Mouse (Mus musculus) heart, adult 2 months (tissue): ENCODE data around the gene Cfap77. TPM values are rescaled to one million over a fixed set of nuclear protein-coding genes. Genes with fewer than 3 reads are reported as not detected.
A peak's percentile ranks its signal among the peaks of the same experiment; 100 is the strongest.

Experiments
- DNase-seq, 2 experiments: peaks; one replicate each; pipeline ENCODE4 v3.0.0; 2021
- H3K27ac ChIP-seq: fragments of 200-600 bp; 2 replicates; pipeline ENCODE4 v1.8.1; 2022
- H3K27me3 ChIP-seq: fragments of 200-500 bp; 2 replicates; pipeline ENCODE4 v1.6.1; 2012; ENCODE audit warnings: mild to moderate bottlenecking, low read length, inconsistent platforms, mixed read lengths; ENCODE audit not compliant: control insufficient read depth, insufficient read depth
- H3K36me3 ChIP-seq: fragments of 200-500 bp; 2 replicates; pipeline ENCODE4 v1.6.1; 2012; ENCODE audit warnings: low read length, inconsistent platforms; ENCODE audit not compliant: control insufficient read depth, insufficient read depth
- H3K4me1 ChIP-seq: fragments of 200-500 bp; 2 replicates; pipeline ENCODE4 v1.6.1; 2011; ENCODE audit warnings: low read length; ENCODE audit not compliant: control insufficient read depth, insufficient read depth
- H3K4me3 ChIP-seq: fragments of 200-600 bp; 2 replicates; pipeline ENCODE4 v1.8.1; 2022
- H3K79me2 ChIP-seq: fragments of 200-500 bp; replicated peaks from 2 replicates; pipeline ENCODE4 v1.6.1; 2012; ENCODE audit warnings: mild to moderate bottlenecking, inconsistent platforms, low read length, moderate library complexity, mixed read lengths; ENCODE audit not compliant: control insufficient read depth, insufficient read depth
- H3K9ac ChIP-seq: fragments of 200-500 bp; 2 replicates; pipeline ENCODE4 v1.6.1; 2012; ENCODE audit warnings: low read depth, mild to moderate bottlenecking, control low read depth, inconsistent platforms, low read length, mixed read lengths
- CTCF ChIP-seq: fragments of 200-600 bp; IDR thresholded peaks from 2 replicates; pipeline ENCODE4 v1.8.1; 2022; ENCODE audit warnings: antibody characterized with exemption, mild to moderate bottlenecking, moderate library complexity
- EP300 ChIP-seq: fragments of 200-500 bp; IDR thresholded peaks from 2 replicates; pipeline ENCODE4 v1.6.1; 2011; ENCODE audit warnings: low read depth, low read length, control low read depth; ENCODE audit not compliant: insufficient read depth
- POLR2A ChIP-seq: fragments of 200-500 bp; IDR thresholded peaks from 2 replicates; pipeline ENCODE4 v1.6.1; 2011; ENCODE audit warnings: mild to moderate bottlenecking, low read depth, low read length, control low read depth; ENCODE audit not compliant: insufficient read depth
- WGBS: fragments of 180-500 bp; shearing (Covaris S2); methylation state at CpG from one replicate; pipeline ENCODE4 v1.1.7; 2018; 5-methylcytosine and 5-hydroxymethylcytosine counted together
- intact Hi-C: fragments of 180-260 bp; cut with DNase I; formaldehyde crosslinking; loops from one replicate; pipeline ENCODE4 v1.15.1; 2025
- polyA plus RNA-seq: library from polyadenylated mRNA; depleted of rRNA; stranded (reverse); fragments of >200 nt; gene quantifications from 2 replicates; pipeline ENCODE4 v1.2.3, GENCODE M21; 2012; rRNA removed
- total RNA-seq, 2 experiments: library from RNA; stranded (reverse); gene quantifications; 2 replicates each; pipeline ENCODE4 v1.2.3; 2021

Cfap77 gene
- total and polyA plus RNA-seq, 3 experiments = 0.39 TPM; not detected in 2

DNA sequence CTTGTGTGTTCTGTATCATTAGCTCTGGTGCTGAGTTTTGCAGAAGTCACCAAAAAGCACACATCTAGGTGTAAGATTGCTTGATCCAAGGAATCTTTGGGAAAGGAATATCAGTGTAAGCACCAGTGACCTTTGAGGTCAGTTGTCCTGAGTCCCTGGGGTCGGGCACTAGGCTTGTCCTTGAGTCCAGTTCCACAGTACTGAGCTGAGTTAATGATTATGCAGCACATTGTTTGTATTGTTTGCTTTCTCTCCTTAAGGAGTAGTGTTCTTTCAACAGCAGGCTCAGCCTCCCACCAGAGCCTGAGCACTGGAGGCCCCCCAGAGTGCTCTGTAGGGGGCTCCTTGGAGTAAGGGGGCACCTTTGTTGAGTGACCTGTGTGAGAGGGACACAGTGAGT is 162.1 kb downstream of the Cfap77 start:
- no peak overlapping the region for H3K9ac ChIP-seq
- H3K36me3 ChIP-seq = no peaks in the 10 kb centered on the region
- H3K4me3 ChIP-seq = no peak overlapping the region
- no peaks in the 10 kb centered on the region for H3K27me3 ChIP-seq
- H3K79me2 ChIP-seq = no peaks in the 10 kb centered on the region
- WGBS = 83% methylated on average over 1 of the region's 1 CpGs
- TF ChIP-seq EP300 = no peak
- no peak for TF ChIP-seq POLR2A
- no peak for TF ChIP-seq CTCF
- no peak overlapping the region for H3K27ac ChIP-seq
- intact Hi-C loops = no loop called here
- no peaks in the 10 kb centered on the region for H3K4me1 ChIP-seq
- no peak for DNase-seq

DNA sequence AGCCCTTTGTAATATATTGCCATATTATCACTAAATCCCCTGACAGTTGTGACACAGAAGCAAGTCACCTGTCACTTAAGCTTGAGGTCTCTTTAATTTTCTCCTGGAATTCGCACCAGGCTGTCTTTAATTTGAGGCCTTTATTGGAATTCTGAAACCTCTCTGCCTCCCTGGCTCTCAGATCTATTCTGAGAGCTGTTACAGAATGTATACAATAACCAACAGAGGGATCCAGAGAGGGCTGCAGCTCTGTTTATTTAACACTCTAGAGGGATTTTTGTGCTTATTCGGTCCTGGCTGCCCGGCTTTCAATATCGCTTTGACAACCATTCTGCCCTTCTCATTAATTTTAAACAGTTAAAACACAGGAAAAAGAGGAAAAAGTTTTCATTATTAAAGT is 170.0 kb downstream of the Cfap77 start:
- peaks cover 1% of the 10 kb centered on the region; the same call in 1 of the 2 replicates for H3K36me3 ChIP-seq

GRCm38 (mm10) chr2:28882826-28883485 is 171.9 kb downstream of the Cfap77 start:
- TF ChIP-seq EP300 (no peak), POLR2A (no peak), CTCF (no peak)
- H3K27me3 ChIP-seq = no peaks in the 10 kb centered on the region
- H3K4me3 ChIP-seq = no peak overlapping the region
- intact Hi-C loops = no loop called here
- WGBS = 65% methylated on average over 6 of the region's 6 CpGs
- H3K9ac ChIP-seq = no peak overlapping the region
- peaks cover 1% of the 10 kb centered on the region; the same call in 1 of the 2 replicates for H3K36me3 ChIP-seq
- H3K4me1 ChIP-seq = 0 out of 2 replicates have a peak, but pooled peaks cover 2% of the 10 kb centered on the region
- H3K27ac ChIP-seq = no peak overlapping the region
- peak in 1 of 2 experiments; percentile 14 for DNase-seq
- H3K79me2 ChIP-seq = no peaks in the 10 kb centered on the region

More for the DNA sequence above, 170.0 kb downstream of the Cfap77 start:
- no peak overlapping the region for H3K4me3 ChIP-seq
- TF ChIP-seq EP300 (no peak), CTCF (no peak), POLR2A (no peak)
- intact Hi-C loops = no loop called here
- H3K4me1 ChIP-seq = 0 out of 2 replicates have a peak, but pooled peaks cover 2% of the 10 kb centered on the region
- DNase-seq = no peak
- WGBS = 76% methylated on average over 4 of the region's 4 CpGs
- H3K27ac ChIP-seq = no peak overlapping the region
- no peaks in the 10 kb centered on the region for H3K27me3 ChIP-seq
- no peaks in the 10 kb centered on the region for H3K79me2 ChIP-seq
- no peak overlapping the region for H3K9ac ChIP-seq

DNA sequence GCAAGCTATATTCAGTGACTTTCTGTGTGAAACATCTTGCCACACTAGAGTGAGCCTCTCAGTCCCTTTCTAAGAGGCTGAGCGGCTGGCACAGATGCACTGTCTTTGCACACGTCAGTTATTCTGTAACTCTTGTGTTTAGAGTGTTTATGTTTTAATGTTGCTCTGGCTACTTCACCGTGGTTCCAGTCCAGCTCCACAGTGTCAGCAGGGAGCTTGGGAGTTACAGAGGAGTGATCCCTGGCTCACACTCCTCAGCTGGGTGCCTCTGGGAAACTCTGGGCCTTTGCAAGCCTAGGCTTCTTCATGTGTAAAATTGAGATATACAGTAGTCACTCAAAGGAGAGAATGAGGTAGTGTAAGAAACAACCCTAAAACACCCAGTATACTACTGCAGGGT is 172.8 kb downstream of the Cfap77 start:
- Histone ChIP-seq H3K9ac (no peak overlapping the region), H3K27me3 (no peaks in the 10 kb centered on the region), H3K4me3 (no peak overlapping the region), H3K79me2 (no peaks in the 10 kb centered on the region), H3K27ac (no peak overlapping the region), H3K4me1 (0 out of 2 replicates have a peak, but pooled peaks cover 2% of the 10 kb centered on the region), H3K36me3 (peaks cover 1% of the 10 kb centered on the region; the same call in 1 of the 2 replicates)
- WGBS = 80% methylated on average over 3 of the region's 3 CpGs
- DNase-seq = no peak
- intact Hi-C loops = no loop called here
- no peak for TF ChIP-seq POLR2A
- no peak for TF ChIP-seq EP300
- no peak for TF ChIP-seq CTCF

DNA sequence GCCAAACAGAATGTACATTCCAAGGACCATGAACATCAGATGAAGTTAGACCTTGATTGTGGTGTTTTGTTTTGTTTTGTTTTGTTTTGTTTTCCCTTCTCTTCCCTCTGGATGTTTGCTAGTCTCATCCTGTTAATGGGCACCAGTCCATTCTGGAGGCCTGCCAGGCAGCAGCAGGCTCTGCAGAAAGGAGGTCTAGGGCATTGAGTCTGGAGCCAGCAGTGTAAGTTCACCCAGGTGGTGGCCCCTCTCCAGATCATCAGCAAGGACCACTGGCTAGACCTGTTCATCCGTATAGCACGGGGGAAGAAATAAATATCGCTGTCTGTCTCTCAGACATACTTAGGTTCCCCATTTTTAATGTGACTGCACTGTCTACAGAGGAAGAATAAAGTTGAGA is 173.6 kb downstream of the Cfap77 start:
- intact Hi-C loops = no loop called here
- Histone ChIP-seq H3K36me3 (peaks cover 1% of the 10 kb centered on the region; the same call in 1 of the 2 replicates), H3K79me2 (no peaks in the 10 kb centered on the region), H3K4me3 (no peak overlapping the region), H3K27me3 (no peaks in the 10 kb centered on the region), H3K27ac (no peak overlapping the region), H3K4me1 (0 out of 2 replicates have a peak, but pooled peaks cover 2% of the 10 kb centered on the region), H3K9ac (no peak overlapping the region)
- peak in 1 of 2 experiments; percentile 6 for DNase-seq
- TF ChIP-seq POLR2A (no peak), EP300 (no peak), CTCF (no peak)
- WGBS = 96% methylated on average over 3 of the region's 3 CpGs

Other genes starting within 250 kb of the Cfap77 start
- 10 to 100 TPM; 16.7 to 18.4 TPM for gene Gtf3c4, start 214.7 kb downstream of the Cfap77 start, total RNA-seq
- gene Gtf3c4, start 214.7 kb downstream of the Cfap77 start, polyA plus RNA-seq = 4.5 and 9.6 TPM in 2 replicates
- gene Ddx31, start 214.7 kb downstream of the Cfap77 start, total RNA-seq = 1 to 10 TPM; 4.1 to 4.5 TPM
- 1.5 and 2.0 TPM in 2 replicates for gene Ddx31, start 214.7 kb downstream of the Cfap77 start, polyA plus RNA-seq
- not detected for gene Barhl1, start 138.4 kb downstream of the Cfap77 start, total RNA-seq
- gene Barhl1, start 138.4 kb downstream of the Cfap77 start, polyA plus RNA-seq = not detected in 2 replicates
- 1 to 10 TPM; 6.1 to 7.0 TPM for gene Ttf1, start 5.2 kb upstream of the Cfap77 start, total RNA-seq
- gene Ttf1, start 5.2 kb upstream of the Cfap77 start, polyA plus RNA-seq = 3.2 and 7.7 TPM in 2 replicates
- gene Setx, start 69.1 kb upstream of the Cfap77 start, total RNA-seq = 10 to 100 TPM; 23.8 to 33.4 TPM
- gene Setx, start 69.1 kb upstream of the Cfap77 start, polyA plus RNA-seq = 4.0 and 7.7 TPM in 2 replicates
- 1 to 10 TPM; 7.0 to 7.9 TPM for gene Ntng2, start 197.9 kb upstream of the Cfap77 start, total RNA-seq
- 9.7 and 17.1 TPM in 2 replicates for gene Ntng2, start 197.9 kb upstream of the Cfap77 start, polyA plus RNA-seq